Mouse (Mus musculus): ENCODE data around the gene Msh4.
"Not testable (repeated sequence)": the region's sequence is repeated elsewhere in the genome, so short reads cannot be mapped to it uniquely, and the experiment has no call there.

Gene Msh4

GRCm38 (mm10) chr3:153911197-153911881, 5.4 kb upstream of the Msh4 start:
- no peak for DNase-seq (ENCODE audit: low read depth, low spot score)

DNA sequence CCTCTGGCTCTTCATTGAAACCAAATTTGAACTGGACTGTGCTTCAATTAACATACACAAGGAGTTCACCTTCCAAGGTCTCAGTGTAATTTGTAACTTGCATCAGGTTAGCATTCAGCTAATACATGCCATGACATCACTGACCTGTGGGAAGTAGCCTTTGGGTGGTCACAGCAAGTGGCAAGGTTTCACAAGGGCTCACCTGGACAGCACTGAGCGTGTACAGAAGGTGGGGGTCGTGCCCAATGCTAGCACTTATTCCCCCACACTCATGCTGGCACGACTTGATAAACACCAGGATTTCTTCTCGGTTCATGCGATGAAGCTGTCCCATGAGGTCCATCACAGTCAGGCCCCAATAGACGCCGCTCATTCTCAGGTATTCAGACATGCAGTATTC, 4.6 kb upstream of the Msh4 start:
- DNase-seq (ENCODE audit: low read depth, low spot score) = no peak

DNA sequence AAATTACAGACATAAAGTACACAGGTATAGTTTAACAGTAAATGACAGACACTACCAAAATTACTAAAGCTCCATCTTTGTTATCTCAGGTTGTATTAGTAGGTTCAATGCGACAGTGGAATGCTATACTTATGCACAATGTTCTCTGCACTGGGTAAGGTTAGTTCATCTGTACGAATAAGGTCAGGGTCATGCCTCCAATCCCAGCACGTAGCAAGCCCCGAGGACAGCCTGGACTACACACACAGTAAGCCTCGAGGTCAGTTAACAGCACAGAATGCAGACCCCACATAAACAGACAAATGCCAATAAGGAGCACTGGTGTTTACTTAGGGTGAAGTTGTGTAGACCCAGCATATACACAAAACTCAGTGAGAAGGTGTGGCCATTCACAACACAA, 3.0 kb upstream of the Msh4 start:
- DNase-seq (ENCODE audit: low read depth, low spot score) = no peak

DNA sequence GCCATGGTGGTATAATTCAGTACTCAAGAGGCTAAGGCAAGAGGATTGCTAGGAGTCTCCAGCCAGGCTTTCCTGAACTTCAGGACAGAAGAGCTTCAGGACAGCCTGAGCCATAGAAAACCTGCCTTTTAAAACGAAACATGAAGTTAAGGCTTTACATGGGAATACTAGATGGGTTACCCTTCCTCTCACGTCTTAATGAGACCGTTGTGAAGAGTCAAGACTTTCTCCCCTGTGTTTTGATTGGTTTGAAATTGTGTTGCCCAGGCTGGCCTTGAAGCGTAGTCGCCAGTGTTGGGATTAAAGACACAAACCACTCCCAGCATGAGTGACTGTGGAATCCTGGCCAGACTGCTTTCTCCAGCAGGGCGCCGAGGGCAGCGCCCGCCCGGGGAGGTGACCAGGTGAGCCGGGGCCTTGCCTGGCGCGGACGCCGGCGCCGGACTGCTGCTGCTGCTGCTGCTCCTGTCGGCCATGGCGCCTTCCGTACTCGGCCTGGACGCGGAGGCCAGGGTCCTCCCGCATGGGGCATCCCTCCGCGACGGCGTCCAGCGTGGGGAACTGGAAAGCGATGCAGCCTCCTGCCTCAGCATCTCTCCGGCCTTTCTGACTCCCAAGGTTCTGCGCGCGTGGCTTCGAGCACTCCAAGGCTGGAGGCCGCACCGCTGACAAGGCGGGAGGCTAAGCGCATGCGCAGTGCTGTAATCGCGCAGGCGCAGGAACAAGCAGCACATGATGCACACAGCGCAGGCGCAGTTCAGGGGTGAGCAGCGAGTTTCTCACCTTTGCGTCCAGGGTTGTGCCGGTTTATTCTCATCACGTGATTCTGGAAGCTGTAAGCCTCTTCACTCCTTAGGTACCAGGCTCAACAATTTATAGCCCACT, 445 bp downstream of the Msh4 start:
- no peak for DNase-seq (ENCODE audit: low read depth, low spot score)

- DNase-seq (ENCODE audit: low read depth, low spot score) = peak; percentile 9
These were observed 1.4 kb downstream of the Msh4 start for GRCm38 (mm10) chr3:153904586-153904985.

DNA sequence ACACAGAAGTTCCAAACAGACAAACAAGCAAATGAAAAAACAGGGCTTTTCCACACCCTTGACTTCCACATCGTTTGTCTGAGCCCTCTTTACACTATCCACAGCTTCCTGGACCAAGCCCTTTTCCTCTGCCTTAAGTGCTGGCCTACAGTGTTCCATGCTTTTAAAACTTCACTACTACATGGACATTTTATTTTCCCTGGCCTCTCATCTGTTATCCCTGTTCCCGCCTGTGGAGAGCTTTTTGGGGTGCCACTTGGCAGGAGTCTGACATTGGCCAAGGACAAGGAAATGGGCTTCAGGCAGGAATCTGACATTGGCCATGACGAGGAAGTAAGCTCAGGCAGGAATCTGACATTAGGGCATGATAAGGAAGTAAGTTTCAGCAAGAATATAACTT, 3.3 kb downstream of the Msh4 start:
- no peak for DNase-seq (ENCODE audit: low read depth, low spot score)

DNA sequence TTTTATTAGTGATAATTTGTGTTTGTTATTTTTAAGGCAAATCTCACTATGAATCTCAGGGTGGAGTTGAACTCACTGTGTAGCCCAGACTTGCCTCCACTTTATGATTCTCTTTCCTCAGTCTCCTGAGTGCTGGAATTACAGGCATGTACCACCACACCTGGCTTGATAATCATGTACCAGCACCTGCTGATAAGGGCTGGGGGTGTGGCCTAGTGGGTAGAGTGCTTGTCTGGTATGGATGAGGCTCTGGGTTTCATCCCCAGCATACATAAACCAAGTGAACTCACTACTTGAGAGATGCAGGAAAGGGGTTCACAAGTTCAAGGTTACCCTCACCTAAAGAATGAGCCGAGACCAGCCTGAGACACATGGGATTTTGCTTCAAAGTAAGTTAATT, 4.0 kb downstream of the Msh4 start:
- DNase-seq (ENCODE audit: low read depth, low spot score) = no peak

DNA sequence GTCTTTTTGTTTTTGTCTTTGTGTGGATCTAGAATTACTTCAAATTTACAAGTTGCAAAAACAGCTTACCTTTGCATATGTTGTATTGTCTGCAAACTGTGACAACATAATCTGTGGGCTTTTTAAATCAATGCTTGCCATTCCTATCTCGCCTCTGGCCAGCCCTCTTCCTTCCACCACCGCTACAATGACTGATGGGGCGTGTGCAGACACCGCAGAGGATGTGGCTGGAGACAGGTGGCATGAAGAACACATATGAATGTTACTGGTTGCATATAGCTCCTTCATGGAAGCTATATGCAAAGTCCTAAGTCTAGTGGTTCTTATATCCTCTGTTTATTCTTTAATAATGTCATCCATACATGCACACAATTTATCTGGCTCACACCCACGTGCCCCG, 8.7 kb downstream of the Msh4 start:
- DNase-seq (ENCODE audit: low read depth, low spot score) = no peak

- no peak for DNase-seq (ENCODE audit: low read depth, low spot score)
These were observed 10.5 kb downstream of the Msh4 start for GRCm38 (mm10) chr3:153895454-153895853.

DNA sequence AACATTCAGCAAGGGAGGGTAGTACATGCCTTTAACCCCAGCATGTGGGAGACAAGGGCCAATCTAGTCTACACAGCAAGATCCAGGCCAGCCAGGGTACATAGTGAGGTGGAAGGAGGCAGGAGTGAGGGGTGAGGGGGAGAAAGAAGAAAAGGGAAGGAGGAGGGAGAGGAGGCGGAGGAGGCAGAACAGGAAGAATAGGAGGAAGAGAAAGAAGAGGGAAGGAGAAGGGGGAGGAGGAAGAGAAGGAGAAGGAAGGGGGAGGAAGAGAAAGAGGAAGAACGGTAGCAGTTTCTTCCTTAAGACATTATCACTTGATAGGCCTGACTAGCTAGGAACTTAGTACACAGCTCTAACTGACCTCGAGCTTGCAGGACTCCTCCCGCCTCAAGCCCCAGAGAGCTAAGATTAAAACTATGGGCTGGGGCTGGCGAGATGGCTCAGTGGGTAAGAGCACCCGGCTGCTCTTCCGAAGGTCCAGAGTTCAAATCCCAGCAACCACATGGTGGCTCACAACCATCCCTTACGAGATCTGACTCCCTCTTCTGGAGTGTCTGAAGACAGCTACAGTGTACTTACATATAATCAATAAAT, 16.7 kb downstream of the Msh4 start:
- DNase-seq (ENCODE audit: low read depth, low spot score) = no peak

DNA sequence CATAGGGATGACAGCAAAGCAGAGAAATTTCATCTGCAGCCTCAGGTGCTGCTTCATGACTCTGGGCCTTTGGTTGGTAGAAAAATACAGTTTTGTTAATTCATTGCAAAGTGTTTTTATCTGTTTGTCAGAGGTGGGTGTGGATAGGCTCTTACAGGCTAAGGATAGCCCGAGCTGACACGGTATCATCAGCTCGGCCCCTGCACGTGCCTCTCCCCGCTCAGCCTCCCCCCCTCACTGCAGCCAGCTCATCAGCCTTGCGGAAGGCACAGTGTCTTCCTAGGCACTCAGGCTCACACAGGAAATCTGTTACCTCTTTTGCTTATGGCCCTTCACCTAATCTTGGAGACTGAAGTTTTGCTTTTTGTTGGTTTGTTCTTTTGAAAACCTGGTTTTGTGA, 17.8 kb downstream of the Msh4 start:
- DNase-seq (ENCODE audit: low read depth, low spot score) = no peak

- DNase-seq (ENCODE audit: low read depth, low spot score) = no peak
These were observed 19.6 kb downstream of the Msh4 start for GRCm38 (mm10) chr3:153886296-153886695.

- no peak for DNase-seq (ENCODE audit: low read depth, low spot score)
These were observed 34.5 kb downstream of the Msh4 start for GRCm38 (mm10) chr3:153871396-153871795.

GRCm38 (mm10) chr3:153867149-153868136, 38.5 kb downstream of the Msh4 start:
- no peak for DNase-seq (ENCODE audit: low read depth, low spot score)

- no peak for DNase-seq (ENCODE audit: low read depth, low spot score)
These were observed 41.1 kb downstream of the Msh4 start for GRCm38 (mm10) chr3:153864636-153865429.

DNA sequence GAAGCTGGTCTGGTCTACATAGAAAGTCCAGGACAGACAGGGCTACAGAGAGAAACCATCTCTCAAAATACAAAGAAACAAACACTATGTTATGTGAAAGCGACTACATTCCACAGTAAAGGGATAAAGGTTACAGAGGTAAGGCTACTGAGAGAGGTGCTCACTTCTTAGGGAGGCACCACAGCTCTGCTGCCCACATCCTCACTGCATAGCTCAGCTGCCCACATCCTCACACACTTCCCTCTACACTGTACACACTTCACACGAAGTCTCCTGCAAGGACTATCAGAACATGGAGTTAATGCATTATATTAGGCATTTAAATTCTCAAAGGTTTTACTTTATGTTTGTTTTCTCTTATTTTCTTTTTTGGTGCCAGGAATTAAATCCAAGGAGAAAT, 42.1 kb downstream of the Msh4 start:
- no peak for DNase-seq (ENCODE audit: low read depth, low spot score)

GRCm38 (mm10) chr3:153860392-153860791, 45.5 kb downstream of the Msh4 start:
- not testable (repeated sequence) for DNase-seq (ENCODE audit: low read depth, low spot score)

- DNase-seq (ENCODE audit: low read depth, low spot score) = no peak
These were observed 47.5 kb downstream of the Msh4 start for GRCm38 (mm10) chr3:153858350-153859001.

GRCm38 (mm10) chr3:153852266-153852665, 53.7 kb downstream of the Msh4 start:
- DNase-seq (ENCODE audit: low read depth, low spot score) = no peak

GRCm38 (mm10) chr3:153850759-153851158, 55.2 kb downstream of the Msh4 start:
- DNase-seq (ENCODE audit: low read depth, low spot score) = no peak
